Comparison of ENCODE assay signal across 14 mouse cellular contexts in genomic region chr6:136417864-136418263, GRCm38 (mm10). TPM values are rescaled to one million over a fixed set of nuclear protein-coding genes. Genes with fewer than 3 reads are reported as not detected.
DNase-seq lines count a peak whose midpoint lies in the region; ATAC-seq and TF ChIP-seq lines count a peak whose summit lies in the region.
"Had no signal": no experiment of that assay in that cellular context is flagged by ENCODE, and none has a peak within 500 bp of the region (broad histone marks: within the 10 kb centered on the region; RNA-seq: fewer than 3 reads in every experiment).

No protein-coding gene starts in this region.

- H3K4me2 ChIP-seq in heart, embryonic 13.5 days: peak overlapping the region; percentile 38; the same call in 1 of the 2 replicates
- H3K4me2 ChIP-seq in lung, embryonic 16.5 days (ENCODE audit: low read depth, low read length): no peak overlapping the region
- no peak overlapping the region for H3K4me2 ChIP-seq in midbrain, embryonic 11.5 days
- no peak overlapping the region for H3K4me2 ChIP-seq in neural tube, embryonic 15.5 days
- H3K4me2 ChIP-seq: embryonic facial prominence, embryonic 15.5 days had no signal

- peak overlapping the region; percentile 26; the same call in 1 of the 2 replicates for H3K27ac ChIP-seq in heart, embryonic 13.5 days (replicated peaks)
- H3K27ac ChIP-seq in heart, adult 2 months: no peak overlapping the region
- H3K27ac ChIP-seq in lung, embryonic 16.5 days (ENCODE audit: low read length): no peak overlapping the region
- no peak overlapping the region for H3K27ac ChIP-seq in midbrain, embryonic 11.5 days (ENCODE audit: low read depth, low read length)
- no peak overlapping the region for H3K27ac ChIP-seq in neural tube, embryonic 15.5 days (replicated peaks)
- H3K27ac ChIP-seq: embryonic facial prominence, embryonic 15.5 days had no signal

- TF ChIP-seq POLR2A in heart, adult 2 months (IDR thresholded peaks at IDR 0.05; ENCODE audit: insufficient read depth, low read depth, low read length): no peak
- TF ChIP-seq POLR2A in lung, adult 2 months (IDR thresholded peaks at IDR 0.05; ENCODE audit: borderline replicate concordance, extremely low read depth, low read depth, low read length): no peak

- H3K27me3 ChIP-seq in heart, embryonic 13.5 days (replicated peaks): no peaks in the 10 kb centered on the region
- H3K27me3 ChIP-seq in heart, adult 2 months (ENCODE audit: control insufficient read depth, insufficient read depth, low read length): no peaks in the 10 kb centered on the region
- no peaks in the 10 kb centered on the region for H3K27me3 ChIP-seq in lung, embryonic 16.5 days (ENCODE audit: control insufficient read depth, insufficient read depth, low read depth, low read length)
- H3K27me3 ChIP-seq in midbrain, embryonic 11.5 days (ENCODE audit: control insufficient read depth, insufficient read depth, low read length): no peaks in the 10 kb centered on the region
- no peaks in the 10 kb centered on the region for H3K27me3 ChIP-seq in neural tube, embryonic 15.5 days (replicated peaks)
- H3K27me3 ChIP-seq: embryonic facial prominence, embryonic 15.5 days had no signal

- WGBS in heart, embryonic 13.5 days: 54% methylated on average over 5 of the region's 5 CpGs
- 67% methylated on average over 5 of the region's 5 CpGs for WGBS in heart, adult 2 months
- 61% methylated on average over 5 of the region's 5 CpGs for WGBS in lung, embryonic 16.5 days
- WGBS in lung, adult 2 months: 70% methylated on average over 5 of the region's 5 CpGs
- 74% methylated on average over 5 of the region's 5 CpGs for WGBS in midbrain, embryonic 11.5 days
- WGBS in neural tube, embryonic 15.5 days: 75% methylated on average over 5 of the region's 5 CpGs

- H3K36me3 ChIP-seq in heart, embryonic 13.5 days: no peaks in the 10 kb centered on the region
- no peaks in the 10 kb centered on the region for H3K36me3 ChIP-seq in heart, adult 2 months (ENCODE audit: control insufficient read depth, insufficient read depth, low read length)
- H3K36me3 ChIP-seq in lung, embryonic 16.5 days (ENCODE audit: control insufficient read depth, insufficient read depth, low read length): no peaks in the 10 kb centered on the region
- no peaks in the 10 kb centered on the region for H3K36me3 ChIP-seq in midbrain, embryonic 11.5 days (ENCODE audit: control insufficient read depth, insufficient read depth, low read length)
- H3K36me3 ChIP-seq in neural tube, embryonic 15.5 days: no peaks in the 10 kb centered on the region
- H3K36me3 ChIP-seq: embryonic facial prominence, embryonic 15.5 days had no signal

- H3K4me3 ChIP-seq in heart, embryonic 13.5 days: no peak overlapping the region
- no peak overlapping the region for H3K4me3 ChIP-seq in heart, adult 2 months
- H3K4me3 ChIP-seq in lung, embryonic 16.5 days (ENCODE audit: low read length): no peak overlapping the region
- H3K4me3 ChIP-seq in lung, adult 2 months (replicated peaks; ENCODE audit: extremely low read depth, low read depth, low read length): no peak overlapping the region
- H3K4me3 ChIP-seq in midbrain, embryonic 11.5 days (ENCODE audit: low read depth, low read length): no peak overlapping the region
- no peak overlapping the region for H3K4me3 ChIP-seq in neural tube, embryonic 15.5 days (replicated peaks)
- H3K4me3 ChIP-seq: embryonic facial prominence, embryonic 15.5 days had no signal

- no peak for TF ChIP-seq EP300 in heart, adult 2 months (IDR thresholded peaks at IDR 0.05; ENCODE audit: insufficient read depth, low read depth, low read length)

- H3K9ac ChIP-seq in heart, embryonic 13.5 days: no peak overlapping the region
- H3K9ac ChIP-seq in heart, adult 2 months (ENCODE audit: low read depth, low read length): no peak overlapping the region
- no peak overlapping the region for H3K9ac ChIP-seq in lung, embryonic 16.5 days (ENCODE audit: low read length)
- no peak overlapping the region for H3K9ac ChIP-seq in midbrain, embryonic 11.5 days (ENCODE audit: low read length)
- no peak overlapping the region for H3K9ac ChIP-seq in neural tube, embryonic 15.5 days (replicated peaks)
- H3K9ac ChIP-seq: embryonic facial prominence, embryonic 15.5 days had no signal

- H3K79me2 ChIP-seq in heart, adult 2 months (replicated peaks; ENCODE audit: control insufficient read depth, insufficient read depth, low read length): no peaks in the 10 kb centered on the region

- no peaks in the 10 kb centered on the region for H3K9me3 ChIP-seq in heart, embryonic 13.5 days
- H3K9me3 ChIP-seq in lung, embryonic 16.5 days (ENCODE audit: control insufficient read depth, low read length): no peaks in the 10 kb centered on the region
- no peaks in the 10 kb centered on the region for H3K9me3 ChIP-seq in midbrain, embryonic 11.5 days (ENCODE audit: control insufficient read depth, low read length)
- H3K9me3 ChIP-seq in neural tube, embryonic 15.5 days (replicated peaks): 0 out of 2 replicates have a peak, but pooled peaks cover 2% of the 10 kb centered on the region
- H3K9me3 ChIP-seq: embryonic facial prominence, embryonic 15.5 days had no signal

- intact Hi-C loops in heart, adult 2 months (cut with DNase I): no loop called here

- DNase-seq in heart, adult 2 months: no peak
- no peak for DNase-seq in lung, adult 2 months
- peak; percentile 13 for DNase-seq in c-Kit-positive CD71-positive TER-119-positive erythroid progenitor cells, embryonic 14.5 days (ENCODE audit: low spot score)
- no peak for DNase-seq in midbrain, embryonic 11.5 days (ENCODE audit: low spot score, missing footprints)
- DNase-seq: spleen, adult 18-20 months; thymus, postnatal 25 days had no signal

- TF ChIP-seq CTCF in heart, adult 2 months (IDR thresholded peaks at IDR 0.05): no peak
- TF ChIP-seq CTCF in lung, adult 2 months (IDR thresholded peaks at IDR 0.05; ENCODE audit: insufficient read depth, low read length): no peak

- peaks cover 18% of the 10 kb centered on the region for H3K4me1 ChIP-seq in heart, embryonic 13.5 days
- H3K4me1 ChIP-seq in heart, adult 2 months (ENCODE audit: control insufficient read depth, insufficient read depth, low read length): no peaks in the 10 kb centered on the region
- H3K4me1 ChIP-seq in lung, embryonic 16.5 days (replicated peaks; ENCODE audit: control insufficient read depth, insufficient read depth, low read length): no peaks in the 10 kb centered on the region
- no peaks in the 10 kb centered on the region; the same call in 1 of the 2 replicates for H3K4me1 ChIP-seq in lung, adult 2 months (ENCODE audit: control insufficient read depth, insufficient read depth, low read length)
- H3K4me1 ChIP-seq in midbrain, embryonic 11.5 days (ENCODE audit: control insufficient read depth, insufficient read depth, low read length): no peaks in the 10 kb centered on the region
- H3K4me1 ChIP-seq in neural tube, embryonic 15.5 days: no peaks in the 10 kb centered on the region
- H3K4me1 ChIP-seq: embryonic facial prominence, embryonic 15.5 days had no signal

- no peak for ATAC-seq in heart, embryonic 13.5 days (ENCODE audit: extremely low read depth, insufficient number of reproducible peaks, low FRiP score, low TSS enrichment)
- peak; percentile 45; the same call in 1 of the 2 replicates for ATAC-seq in lung, embryonic 16.5 days (ENCODE audit: low read depth)
- 0 out of 2 replicates have a peak, but pooled peaks have one; percentile 43 for ATAC-seq in megakaryocyte-erythroid progenitor cell, adult 5-6 weeks (replicated peaks; ENCODE audit: low FRiP score, low TSS enrichment, poor library complexity, severe bottlenecking)
- ATAC-seq in midbrain, embryonic 11.5 days (ENCODE audit: low FRiP score): no peak
- ATAC-seq in neural tube, embryonic 15.5 days (ENCODE audit: low FRiP score): no peak

RNA-seq across cellular contexts. Expression of gene E330021D16Rik, which starts 2.5 kb away (rescaled TPM):
- polyA plus RNA-seq in heart, embryonic 13.5 days (2015; fragmentation: Nextera tagmentation; extraction: Ambion mirVana): not detected in 2 replicates
- total RNA-seq in heart, adult 2 months (2021): not detected
- polyA plus RNA-seq in heart, adult 2 months (2012; rRNA removed): not detected in 2 replicates
- polyA plus RNA-seq in lung, embryonic 16.5 days (2015; fragmentation: Nextera tagmentation; extraction: Ambion mirVana): 0.10 and 0.38 TPM in 2 replicates
- 0.11 TPM in 1 of 2 replicates, not detected in the other for polyA plus RNA-seq in lung, adult 2 months (2012; rRNA removed)
- not detected in 2 replicates for total RNA-seq in megakaryocyte-erythroid progenitor cell, adult 5-6 weeks (2014; fragmentation: Nextera tagmentation)
- not detected in 2 replicates for total RNA-seq in megakaryocyte-erythroid progenitor cell, adult 5-6 weeks (2017)
- not detected in 2 replicates for polyA plus RNA-seq in midbrain, embryonic 11.5 days (2014; fragmentation: Nextera tagmentation; extraction: Ambion mirVana)
- polyA plus RNA-seq in neural tube, embryonic 15.5 days (2015; fragmentation: Nextera tagmentation; extraction: Ambion mirVana): 0.13 TPM in 1 of 2 replicates, not detected in the other
- total RNA-seq: layer of hippocampus, adult 8-10 months; left cerebral cortex, postnatal 25 days had no signal
- polyA plus RNA-seq: embryonic facial prominence, embryonic 15.5 days; hindbrain, embryonic 11.5 days had no signal

Comparison
In these comparisons a context has a peak if more than half of its experiments do, and no peak if none do; other contexts are left out.
1. ATAC-seq: peak in lung, embryonic 16.5 days (single experiment) and megakaryocyte-erythroid progenitor cell, adult 5-6 weeks (single experiment); none in heart, embryonic 13.5 days (single experiment), midbrain, embryonic 11.5 days (single experiment) and neural tube, embryonic 15.5 days (single experiment).